Mouse (Mus musculus) erythroblast, embryonic 14.5 days (primary cell): ENCODE data around the gene Ptpn14.

Source experiments
- GATA1 ChIP-seq: IDR thresholded peaks from 2 replicates; pipeline ENCODE4 v1.6.1; 2012; ENCODE audit warnings: low read length, inconsistent platforms, mixed read lengths
- TAL1 ChIP-seq: IDR thresholded peaks from 3 replicates; pipeline ENCODE4 v1.6.1; 2012; ENCODE audit warnings: low read length, inconsistent platforms, mixed read lengths

GRCm38 (mm10) chr1:189707014-189707413 lies 21.1 kb upstream of the Ptpn14 start:
- TF ChIP-seq TAL1 (no peak), GATA1 (no peak)
